Mouse (Mus musculus) limb, embryonic 10.5 days (tissue): ENCODE results near the gene P3h4. TPM values are rescaled to one million over a fixed set of nuclear protein-coding genes. Genes with fewer than 3 reads are reported as not detected.
A peak's percentile ranks its signal among the peaks of the same experiment; 100 is the strongest.

ENCODE experiments used
- DNase-seq: peaks from one replicate; pipeline ENCODE4 v3.0.0-alpha.2; 2017; ENCODE audit warnings: low spot score
- H3K27ac ChIP-seq: fragments of 300-500 bp; sonication (generic); 2 replicates; pipeline ENCODE4 v1.5.1; 2016; ENCODE audit warnings: mild to moderate bottlenecking
- H3K27me3 ChIP-seq: fragments of 300-500 bp; sonication (generic); 2 replicates; pipeline ENCODE4 v1.6.1; 2016; ENCODE audit warnings: low read depth, mild to moderate bottlenecking; ENCODE audit not compliant: poor library complexity, severe bottlenecking
- H3K36me3 ChIP-seq: fragments of 300-500 bp; sonication (generic); 2 replicates; pipeline ENCODE4 v1.6.1; 2016; ENCODE audit warnings: mild to moderate bottlenecking, moderate library complexity
- H3K4me1 ChIP-seq: fragments of 300-500 bp; sonication (generic); 2 replicates; pipeline ENCODE4 v1.6.1; 2016
- H3K4me3 ChIP-seq: fragments of 300-500 bp; sonication (generic); 2 replicates; pipeline ENCODE4 v1.5.1; 2016; ENCODE audit warnings: mild to moderate bottlenecking, moderate library complexity
- H3K9me3 ChIP-seq: fragments of 300-500 bp; sonication (generic); replicated peaks from 2 replicates; pipeline ENCODE4 v1.6.1; 2016; ENCODE audit warnings: mild to moderate bottlenecking
- WGBS: fragments of 180-500 bp; shearing (Covaris S2); methylation state at CpG from one replicate; pipeline ENCODE4 v1.1.7; 2016; 5-methylcytosine and 5-hydroxymethylcytosine counted together
- polyA plus RNA-seq: library from polyadenylated mRNA; unstranded; fragments of >200 nt; fragmentation: Nextera tagmentation; extraction: Ambion mirVana; gene quantifications from 2 replicates; pipeline ENCODE4 v1.2.1, GENCODE M21; 2016

P3h4 gene
- polyA plus RNA-seq, 1 experiment from 2014 or later, result 45.3 TPM

DNA sequence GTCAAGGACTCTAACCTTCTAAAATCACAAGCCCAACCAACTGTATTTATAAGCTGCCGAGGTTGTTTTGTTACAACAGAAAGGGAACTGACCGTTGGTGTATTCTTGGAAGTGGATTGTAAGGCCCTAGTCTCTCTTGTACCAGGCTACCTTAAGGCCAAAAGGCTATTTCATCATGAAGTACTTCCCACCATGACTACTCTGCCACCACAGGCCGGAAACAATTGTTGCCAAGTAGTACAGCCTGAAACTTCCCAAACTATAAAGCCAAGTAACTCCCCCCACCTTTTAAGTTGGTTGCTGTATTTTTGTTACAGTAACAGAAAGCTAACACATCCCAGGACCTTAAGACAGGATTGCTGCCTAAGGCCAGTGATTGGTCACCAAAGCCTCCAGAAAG lies 12.2 kb upstream of the P3h4 start:
- Histone ChIP-seq H3K27ac (no peak overlapping the region), H3K4me1 (no peaks in the 10 kb centered on the region), H3K4me3 (no peak overlapping the region), H3K36me3 (peaks cover 88% of the 10 kb centered on the region), H3K9me3 (no peaks in the 10 kb centered on the region), H3K27me3 (no peaks in the 10 kb centered on the region)
- WGBS, result 93% methylated on average over 3 of the region's 3 CpGs
- no peak for DNase-seq

DNA sequence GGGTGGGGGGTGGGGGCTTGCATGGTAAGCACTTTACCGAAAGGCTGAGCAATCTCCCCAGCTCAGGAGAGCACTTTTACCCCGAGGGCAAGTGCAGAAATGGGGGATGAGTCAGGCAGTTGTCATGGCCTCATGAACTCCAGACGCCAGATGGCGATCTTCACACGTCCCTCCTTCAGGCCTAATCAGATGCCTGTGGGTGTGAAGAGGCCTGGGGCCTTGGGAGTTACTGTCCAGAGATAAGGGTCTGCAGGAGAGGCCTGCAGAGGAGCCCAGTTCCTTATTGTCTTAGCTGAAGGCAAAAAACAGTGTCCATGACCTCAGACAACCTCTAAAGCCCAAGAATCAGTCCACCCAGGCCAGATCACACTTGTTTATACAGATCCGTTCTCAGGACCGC lies 11.2 kb upstream of the P3h4 start:
- Histone ChIP-seq H3K9me3 (no peaks in the 10 kb centered on the region), H3K4me3 (no peak overlapping the region), H3K27ac (no peak overlapping the region), H3K36me3 (peaks cover 88% of the 10 kb centered on the region), H3K27me3 (no peaks in the 10 kb centered on the region), H3K4me1 (0 out of 2 replicates have a peak, but pooled peaks cover 1% of the 10 kb centered on the region)
- 30% methylated on average over 7 of the region's 7 CpGs for WGBS
- DNase-seq, result no peak

- DNase-seq, result no peak
- H3K9me3 ChIP-seq, result no peaks in the 10 kb centered on the region
- WGBS, result 91% methylated on average over 7 of the region's 7 CpGs
- H3K4me1 ChIP-seq, result 0 out of 2 replicates have a peak, but pooled peaks cover 3% of the 10 kb centered on the region
- peaks cover 84% of the 10 kb centered on the region for H3K36me3 ChIP-seq
- H3K4me3 ChIP-seq, result no peak overlapping the region
- H3K27me3 ChIP-seq, result no peaks in the 10 kb centered on the region
- H3K27ac ChIP-seq, result no peak overlapping the region
Observed at GRCm38 (mm10) chr11:100423836-100424235, 9.2 kb upstream of the P3h4 start.

GRCm38 (mm10) chr11:100421537-100421936 lies 6.9 kb upstream of the P3h4 start:
- no peak for DNase-seq
- WGBS, result 83% methylated on average over 8 of the region's 8 CpGs
- no peaks in the 10 kb centered on the region for H3K27me3 ChIP-seq
- peaks cover 76% of the 10 kb centered on the region for H3K36me3 ChIP-seq
- H3K4me1 ChIP-seq, result peaks cover 12% of the 10 kb centered on the region
- no peaks in the 10 kb centered on the region for H3K9me3 ChIP-seq
- H3K4me3 ChIP-seq, result no peak overlapping the region
- no peak overlapping the region for H3K27ac ChIP-seq

GRCm38 (mm10) chr11:100414914-100415822 lies 532 bp upstream of the P3h4 start, which contains the start of gene Fkbp10:
TSS of gene Fkbp10 (plus strand) at chr11:100415697.
- peak within 1 kb of the TSS; percentile 84 for H3K4me3 ChIP-seq
- peaks cover 37% of the 10 kb centered on the region for H3K36me3 ChIP-seq
- H3K27ac ChIP-seq, result peak within 1 kb of the TSS; percentile 96
- H3K9me3 ChIP-seq, result no peaks in the 10 kb centered on the region
- H3K4me1 ChIP-seq, result peaks cover 65% of the 10 kb centered on the region
- WGBS, result 0% methylated on average over 31 of the region's 31 CpGs
- DNase-seq, result peak; percentile 84
- no peaks in the 10 kb centered on the region; the same call in 1 of the 2 replicates for H3K27me3 ChIP-seq

- Histone ChIP-seq H3K27me3 (no peaks in the 10 kb centered on the region; the same call in 1 of the 2 replicates), H3K36me3 (peaks cover 41% of the 10 kb centered on the region), H3K4me3 (peak overlapping the region; percentile 84), H3K27ac (peak overlapping the region; percentile 96), H3K4me1 (peaks cover 65% of the 10 kb centered on the region), H3K9me3 (no peaks in the 10 kb centered on the region)
- 75% methylated on average over 11 of the region's 11 CpGs for WGBS
- no peak for DNase-seq
Observed at GRCm38 (mm10) chr11:100413541-100413940, 1.1 kb downstream of the P3h4 start.

GRCm38 (mm10) chr11:100411736-100412135 lies 2.9 kb downstream of the P3h4 start:
- Histone ChIP-seq H3K27me3 (no peaks in the 10 kb centered on the region; the same call in 1 of the 2 replicates), H3K4me3 (no peak overlapping the region), H3K36me3 (peaks cover 51% of the 10 kb centered on the region), H3K9me3 (no peaks in the 10 kb centered on the region), H3K27ac (no peak overlapping the region), H3K4me1 (peaks cover 65% of the 10 kb centered on the region)
- DNase-seq, result no peak
- WGBS, result 75% methylated on average over 11 of the region's 11 CpGs

- Histone ChIP-seq H3K4me1 (peaks cover 45% of the 10 kb centered on the region), H3K4me3 (no peak overlapping the region), H3K36me3 (peaks cover 51% of the 10 kb centered on the region), H3K27ac (no peak overlapping the region), H3K27me3 (no peaks in the 10 kb centered on the region; the same call in 1 of the 2 replicates), H3K9me3 (no peaks in the 10 kb centered on the region)
- 77% methylated on average over 3 of the region's 3 CpGs for WGBS
- DNase-seq, result no peak
Observed at GRCm38 (mm10) chr11:100409686-100410085, 5.0 kb downstream of the P3h4 start.

DNA sequence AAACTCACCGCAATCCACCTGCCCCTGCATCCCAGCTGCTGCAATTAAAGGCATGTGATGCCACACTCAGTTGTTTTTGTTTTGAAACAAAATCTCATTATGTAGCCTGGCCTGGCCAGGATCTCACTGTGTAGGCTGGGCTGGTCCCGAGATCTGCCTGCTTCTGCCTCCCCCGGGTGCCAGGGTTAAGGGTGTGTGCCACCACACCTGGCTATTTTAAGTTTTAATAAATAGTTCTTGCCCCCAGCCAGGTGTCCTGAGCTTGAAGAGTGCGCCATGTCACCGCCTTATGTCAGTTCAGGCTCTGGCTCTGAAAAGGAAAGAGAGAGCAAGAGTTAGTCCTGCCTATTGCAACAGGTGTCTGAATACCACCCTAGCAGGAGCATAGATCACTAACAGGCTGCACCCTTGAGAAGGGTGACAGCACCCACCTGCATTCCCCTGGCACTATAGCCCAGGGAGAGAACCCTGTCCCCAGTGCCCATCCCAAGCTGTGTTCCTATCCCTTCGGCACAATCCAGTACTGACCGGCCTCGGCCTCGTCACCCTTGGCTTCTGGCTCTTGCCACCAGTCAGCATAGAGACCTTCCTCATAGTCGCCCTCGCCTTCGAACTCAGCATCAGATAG lies 5.7 kb downstream of the P3h4 start:
- WGBS, result 93% methylated on average over 12 of the region's 12 CpGs

GRCm38 (mm10) chr11:100408076-100408834 lies 6.4 kb downstream of the P3h4 start:
- no peaks in the 10 kb centered on the region for H3K9me3 ChIP-seq
- DNase-seq, result peak; percentile 74
- H3K36me3 ChIP-seq, result peaks cover 51% of the 10 kb centered on the region
- H3K4me3 ChIP-seq, result no peak overlapping the region
- 46% methylated on average over 10 of the region's 10 CpGs for WGBS
- peaks cover 37% of the 10 kb centered on the region for H3K4me1 ChIP-seq
- H3K27me3 ChIP-seq, result no peaks in the 10 kb centered on the region
- H3K27ac ChIP-seq, result no peak overlapping the region

More for the DNA sequence above, 5.7 kb downstream of the P3h4 start:
- no peak overlapping the region for H3K4me3 ChIP-seq
- peaks cover 38% of the 10 kb centered on the region for H3K4me1 ChIP-seq
- H3K27ac ChIP-seq, result no peak overlapping the region
- no peaks in the 10 kb centered on the region; the same call in 1 of the 2 replicates for H3K27me3 ChIP-seq
- DNase-seq, result no peak
- no peaks in the 10 kb centered on the region for H3K9me3 ChIP-seq
- H3K36me3 ChIP-seq, result peaks cover 51% of the 10 kb centered on the region

- Histone ChIP-seq H3K36me3 (peaks cover 47% of the 10 kb centered on the region), H3K9me3 (no peaks in the 10 kb centered on the region), H3K27ac (no peak overlapping the region), H3K27me3 (no peaks in the 10 kb centered on the region), H3K4me3 (no peak overlapping the region), H3K4me1 (peaks cover 37% of the 10 kb centered on the region)
- DNase-seq, result no peak
- WGBS, result 86% methylated on average over 5 of the region's 5 CpGs
Observed at GRCm38 (mm10) chr11:100406995-100407705, 7.5 kb downstream of the P3h4 start.

GRCm38 (mm10) chr11:100406273-100406672 lies 8.4 kb downstream of the P3h4 start:
- WGBS, result 86% methylated on average over 8 of the region's 8 CpGs

More at GRCm38 (mm10) chr11:100406273-100406672, 8.4 kb downstream of the P3h4 start:
- no peaks in the 10 kb centered on the region for H3K9me3 ChIP-seq
- peaks cover 32% of the 10 kb centered on the region for H3K4me1 ChIP-seq
- H3K27me3 ChIP-seq, result no peaks in the 10 kb centered on the region
- DNase-seq, result no peak
- H3K36me3 ChIP-seq, result peaks cover 39% of the 10 kb centered on the region
- H3K4me3 ChIP-seq, result no peak overlapping the region
- no peak overlapping the region for H3K27ac ChIP-seq
